Mouse (Mus musculus) lung, embryonic 15.5 days (tissue): ENCODE measurements at regions not wholly inside any gene's neighbourhood (a gene's known extent, or its start where the extent isn't known, plus 50 kb on each side); places are given as distances from the start of the nearest gene placed in this dataset.

Experiments
- ATAC-seq: fragments of 200-750 bp; cut with Nextera tagmentation; 2 replicates; pipeline ENCODE4 v1.8.0; 2017; ENCODE audit warnings: moderate number of reproducible peaks, borderline replicate concordance; ENCODE audit not compliant: low FRiP score, low TSS enrichment; ENCODE audit errors: extremely low read depth
- H3K27ac ChIP-seq: fragments of 300-500 bp; sonication (generic); 2 replicates; pipeline ENCODE4 v1.5.1; 2015; ENCODE audit warnings: moderate library complexity, mild to moderate bottlenecking, inconsistent platforms
- H3K27me3 ChIP-seq: fragments of 300-500 bp; sonication (generic); 2 replicates; pipeline ENCODE4 v1.6.1; 2015; ENCODE audit warnings: inconsistent platforms
- H3K36me3 ChIP-seq: fragments of 300-500 bp; sonication (generic); 2 replicates; pipeline ENCODE4 v1.6.1; 2015; ENCODE audit warnings: inconsistent platforms
- H3K4me1 ChIP-seq: fragments of 300-500 bp; sonication (generic); 2 replicates; pipeline ENCODE4 v1.6.1; 2015; ENCODE audit warnings: inconsistent platforms
- H3K4me2 ChIP-seq: fragments of 300-500 bp; sonication (generic); 2 replicates; pipeline ENCODE4 v1.6.1; 2015; ENCODE audit warnings: inconsistent platforms, mild to moderate bottlenecking, moderate library complexity
- H3K4me3 ChIP-seq: fragments of 300-500 bp; sonication (generic); 2 replicates; pipeline ENCODE4 v1.5.1; 2015; ENCODE audit warnings: mild to moderate bottlenecking, inconsistent platforms
- H3K9ac ChIP-seq: fragments of 300-500 bp; sonication (generic); 2 replicates; pipeline ENCODE4 v1.6.1; 2015; ENCODE audit warnings: inconsistent platforms
- H3K9me3 ChIP-seq: fragments of 300-500 bp; sonication (generic); 2 replicates; pipeline ENCODE4 v1.6.1; 2016; ENCODE audit warnings: inconsistent platforms
- WGBS: fragments of 180-500 bp; shearing (Covaris S2); methylation state at CpG from one replicate; pipeline ENCODE4 v1.1.7; 2015; 5-methylcytosine and 5-hydroxymethylcytosine counted together

- Histone ChIP-seq H3K9ac (no peak overlapping the region), H3K36me3 (no peaks in the 10 kb centered on the region), H3K4me3 (no peak overlapping the region), H3K4me1 (no peaks in the 10 kb centered on the region), H3K4me2 (no peak overlapping the region), H3K27ac (no peak overlapping the region), H3K9me3 (no peaks in the 10 kb centered on the region), H3K27me3 (no peaks in the 10 kb centered on the region)
- 93% methylated on average over 1 of the region's 1 CpGs for WGBS
- ATAC-seq, result no peak
Observed at GRCm38 (mm10) chr3:103493623-103494022, 81.4 kb upstream of the Syt6 start.

GRCm38 (mm10) chr3:103494043-103494442 lies 81.0 kb upstream of the Syt6 start:
- Histone ChIP-seq H3K4me3 (no peak overlapping the region), H3K9me3 (no peaks in the 10 kb centered on the region), H3K4me2 (no peak overlapping the region), H3K27ac (no peak overlapping the region), H3K27me3 (no peaks in the 10 kb centered on the region), H3K36me3 (no peaks in the 10 kb centered on the region), H3K4me1 (no peaks in the 10 kb centered on the region), H3K9ac (no peak overlapping the region)
- WGBS, result 78% methylated on average over 3 of the region's 3 CpGs
- ATAC-seq, result no peak

- H3K36me3 ChIP-seq, result no peaks in the 10 kb centered on the region
- ATAC-seq, result no peak
- no peak overlapping the region for H3K4me3 ChIP-seq
- H3K4me1 ChIP-seq, result no peaks in the 10 kb centered on the region
- no peak overlapping the region for H3K9ac ChIP-seq
- 74% methylated on average over 6 of the region's 6 CpGs for WGBS
- H3K27me3 ChIP-seq, result no peaks in the 10 kb centered on the region
- H3K9me3 ChIP-seq, result no peaks in the 10 kb centered on the region
- H3K4me2 ChIP-seq, result no peak overlapping the region
- H3K27ac ChIP-seq, result no peak overlapping the region
Observed at GRCm38 (mm10) chr3:103496083-103496482, 78.9 kb upstream of the Syt6 start.

- WGBS, result 80% methylated on average over 3 of the region's 3 CpGs
- Histone ChIP-seq H3K4me2 (no peak overlapping the region), H3K9ac (no peak overlapping the region), H3K27me3 (no peaks in the 10 kb centered on the region), H3K27ac (no peak overlapping the region), H3K4me3 (no peak overlapping the region), H3K9me3 (no peaks in the 10 kb centered on the region), H3K36me3 (no peaks in the 10 kb centered on the region), H3K4me1 (no peaks in the 10 kb centered on the region)
- ATAC-seq, result no peak
Observed at GRCm38 (mm10) chr3:103496683-103497082, 78.3 kb upstream of the Syt6 start.

- Histone ChIP-seq H3K4me3 (no peak overlapping the region), H3K4me2 (no peak overlapping the region), H3K4me1 (no peaks in the 10 kb centered on the region), H3K9ac (no peak overlapping the region), H3K9me3 (no peaks in the 10 kb centered on the region), H3K27ac (no peak overlapping the region), H3K36me3 (no peaks in the 10 kb centered on the region), H3K27me3 (no peaks in the 10 kb centered on the region)
- WGBS, result 85% methylated on average over 3 of the region's 3 CpGs
- ATAC-seq, result no peak
Observed at GRCm38 (mm10) chr3:103497696-103498095, 77.3 kb upstream of the Syt6 start.

- no peak for ATAC-seq
- no peaks in the 10 kb centered on the region for H3K27me3 ChIP-seq
- H3K9ac ChIP-seq, result no peak overlapping the region
- no peaks in the 10 kb centered on the region for H3K4me1 ChIP-seq
- WGBS, result 85% methylated on average over 4 of the region's 4 CpGs
- H3K4me3 ChIP-seq, result no peak overlapping the region
- H3K4me2 ChIP-seq, result no peak overlapping the region
- no peaks in the 10 kb centered on the region for H3K36me3 ChIP-seq
- H3K9me3 ChIP-seq, result no peaks in the 10 kb centered on the region
- H3K27ac ChIP-seq, result no peak overlapping the region
Observed at GRCm38 (mm10) chr3:103498458-103498857, 76.6 kb upstream of the Syt6 start.

GRCm38 (mm10) chr3:103499801-103500200 lies 75.2 kb upstream of the Syt6 start:
- Histone ChIP-seq H3K4me1 (no peaks in the 10 kb centered on the region), H3K4me3 (no peak overlapping the region), H3K4me2 (no peak overlapping the region), H3K9ac (no peak overlapping the region), H3K27ac (no peak overlapping the region), H3K36me3 (no peaks in the 10 kb centered on the region), H3K27me3 (no peaks in the 10 kb centered on the region), H3K9me3 (no peaks in the 10 kb centered on the region)
- ATAC-seq, result no peak
- WGBS, result 27% methylated on average over 1 of the region's 1 CpGs

- WGBS, result 49% methylated on average over 4 of the region's 4 CpGs
Observed at GRCm38 (mm10) chr3:103500366-103500765, 74.7 kb upstream of the Syt6 start.

GRCm38 (mm10) chr3:103504160-103504559 lies 70.9 kb upstream of the Syt6 start:
- no peak for ATAC-seq
- Histone ChIP-seq H3K27ac (no peak overlapping the region), H3K4me3 (no peak overlapping the region), H3K27me3 (no peaks in the 10 kb centered on the region), H3K9me3 (no peaks in the 10 kb centered on the region), H3K4me1 (no peaks in the 10 kb centered on the region), H3K36me3 (no peaks in the 10 kb centered on the region), H3K9ac (no peak overlapping the region), H3K4me2 (no peak overlapping the region)
- WGBS, result 77% methylated on average over 3 of the region's 3 CpGs

More at GRCm38 (mm10) chr3:103500366-103500765, 74.7 kb upstream of the Syt6 start:
- H3K36me3 ChIP-seq, result no peaks in the 10 kb centered on the region
- no peak overlapping the region for H3K9ac ChIP-seq
- H3K27ac ChIP-seq, result no peak overlapping the region
- no peaks in the 10 kb centered on the region for H3K4me1 ChIP-seq
- H3K9me3 ChIP-seq, result no peaks in the 10 kb centered on the region
- H3K4me3 ChIP-seq, result no peak overlapping the region
- H3K27me3 ChIP-seq, result no peaks in the 10 kb centered on the region
- no peak overlapping the region for H3K4me2 ChIP-seq
- ATAC-seq, result no peak

- WGBS, result 47% methylated on average over 6 of the region's 6 CpGs
- no peaks in the 10 kb centered on the region for H3K9me3 ChIP-seq
Observed at GRCm38 (mm10) chr3:103513411-103513810, 61.6 kb upstream of the Syt6 start.

GRCm38 (mm10) chr3:103514061-103514460 lies 61.0 kb upstream of the Syt6 start:
- no peaks in the 10 kb centered on the region for H3K27me3 ChIP-seq
- H3K9ac ChIP-seq, result no peak overlapping the region
- H3K4me2 ChIP-seq, result no peak overlapping the region
- H3K9me3 ChIP-seq, result no peaks in the 10 kb centered on the region
- H3K4me1 ChIP-seq, result no peaks in the 10 kb centered on the region
- no peak overlapping the region for H3K27ac ChIP-seq
- no peaks in the 10 kb centered on the region for H3K36me3 ChIP-seq
- 40% methylated on average over 7 of the region's 7 CpGs for WGBS
- no peak overlapping the region for H3K4me3 ChIP-seq
- ATAC-seq, result no peak

More at GRCm38 (mm10) chr3:103513411-103513810, 61.6 kb upstream of the Syt6 start:
- no peak overlapping the region for H3K9ac ChIP-seq
- no peak overlapping the region for H3K27ac ChIP-seq
- H3K4me3 ChIP-seq, result no peak overlapping the region
- ATAC-seq, result no peak
- H3K4me1 ChIP-seq, result no peaks in the 10 kb centered on the region
- no peaks in the 10 kb centered on the region for H3K36me3 ChIP-seq
- H3K4me2 ChIP-seq, result no peak overlapping the region
- no peaks in the 10 kb centered on the region for H3K27me3 ChIP-seq

GRCm38 (mm10) chr3:103515946-103516345 lies 59.1 kb upstream of the Syt6 start:
- Histone ChIP-seq H3K9me3 (no peaks in the 10 kb centered on the region), H3K27me3 (no peaks in the 10 kb centered on the region), H3K36me3 (no peaks in the 10 kb centered on the region), H3K4me2 (no peak overlapping the region), H3K27ac (no peak overlapping the region), H3K9ac (no peak overlapping the region), H3K4me3 (no peak overlapping the region), H3K4me1 (no peaks in the 10 kb centered on the region)
- 55% methylated on average over 5 of the region's 5 CpGs for WGBS
- ATAC-seq, result no peak
